Mouse (Mus musculus) kidney, adult 9 months (tissue): ENCODE results near the gene S100a8.
A peak's percentile ranks its signal among the peaks of the same experiment; 100 is the strongest.

Experiments
- DNase-seq: peaks from one replicate; pipeline ENCODE4 v3.0.0; 2022

S100a8 gene

GRCm38 (mm10) chr3:90683929-90684328 lies 15.2 kb downstream of the S100a8 start:
- no peak for DNase-seq

GRCm38 (mm10) chr3:90686835-90687234 lies 18.1 kb downstream of the S100a8 start:
- DNase-seq: no peak

GRCm38 (mm10) chr3:90693496-90693895 lies 24.7 kb downstream of the S100a8 start:
- no peak for DNase-seq

- no peak for DNase-seq
Measured at GRCm38 (mm10) chr3:90695613-90696012, 26.8 kb downstream of the S100a8 start, which contains the start of gene S100a9. Gene S100a9, minus strand, starts transcription at chr3:90695721.

GRCm38 (mm10) chr3:90702244-90702643 lies 33.5 kb downstream of the S100a8 start:
- DNase-seq: no peak

- peak; percentile 31 for DNase-seq
Measured at GRCm38 (mm10) chr3:90708523-90709202, 39.9 kb downstream of the S100a8 start.

GRCm38 (mm10) chr3:90709591-90710460 lies 41.0 kb downstream of the S100a8 start:
- peak; percentile 88 for DNase-seq
